Mouse (Mus musculus) midbrain, embryonic 12.5 days (tissue): ENCODE results near the gene Esr1. TPM values are rescaled to one million over a fixed set of nuclear protein-coding genes. Genes with fewer than 3 reads are reported as not detected.
"Not testable (repeated sequence)": the region's sequence is repeated elsewhere in the genome, so short reads cannot be mapped to it uniquely, and the experiment has no call there.

Source experiments
- ATAC-seq: fragments of 200-750 bp; cut with Nextera tagmentation; 2 replicates; pipeline ENCODE4 v1.8.0; 2017; ENCODE audit warnings: low read depth, moderate TSS enrichment, moderate library complexity; ENCODE audit not compliant: low FRiP score
- H3K27ac ChIP-seq: fragments of 300-500 bp; sonication (generic); replicated peaks from 2 replicates; pipeline ENCODE4 v1.5.1; 2016; ENCODE audit warnings: mild to moderate bottlenecking
- H3K27me3 ChIP-seq: fragments of 300-500 bp; sonication (generic); 2 replicates; pipeline ENCODE4 v1.6.1; 2016; ENCODE audit warnings: mild to moderate bottlenecking
- H3K36me3 ChIP-seq: fragments of 300-500 bp; sonication (generic); 2 replicates; pipeline ENCODE4 v1.6.1; 2016
- H3K4me1 ChIP-seq: fragments of 300-500 bp; sonication (generic); 2 replicates; pipeline ENCODE4 v1.6.1; 2016
- H3K4me2 ChIP-seq: fragments of 300-500 bp; sonication (generic); replicated peaks from 2 replicates; pipeline ENCODE4 v1.6.1; 2016; ENCODE audit warnings: mild to moderate bottlenecking, moderate library complexity
- H3K4me3 ChIP-seq: fragments of 300-500 bp; sonication (generic); 2 replicates; pipeline ENCODE4 v1.5.1; 2016; ENCODE audit warnings: mild to moderate bottlenecking
- H3K9ac ChIP-seq: fragments of 300-500 bp; sonication (generic); replicated peaks from 2 replicates; pipeline ENCODE4 v1.6.1; 2016; ENCODE audit warnings: mild to moderate bottlenecking, moderate library complexity
- H3K9me3 ChIP-seq: fragments of 300-500 bp; sonication (generic); 2 replicates; pipeline ENCODE4 v1.6.1; 2016; ENCODE audit warnings: mild to moderate bottlenecking
- WGBS: fragments of 180-500 bp; shearing (Covaris S2); methylation state at CpG from one replicate; pipeline ENCODE4 v1.1.7; 2016; 5-methylcytosine and 5-hydroxymethylcytosine counted together
- polyA plus RNA-seq: library from polyadenylated mRNA; unstranded; fragments of >200 nt; fragmentation: Nextera tagmentation; extraction: Ambion mirVana; gene quantifications from 2 replicates; pipeline ENCODE4 v1.2.1, GENCODE M21; 2016

The Esr1 gene
- polyA plus RNA-seq, 1 experiment from 2014 or later = 0.13 TPM

- no peak overlapping the region for H3K9ac ChIP-seq
- H3K4me1 ChIP-seq = no peaks in the 10 kb centered on the region
- no peaks in the 10 kb centered on the region for H3K27me3 ChIP-seq
- H3K27ac ChIP-seq = no peak overlapping the region
- 36% methylated on average over 3 of the region's 3 CpGs for WGBS
- ATAC-seq = no peak
- no peaks in the 10 kb centered on the region for H3K9me3 ChIP-seq
- no peaks in the 10 kb centered on the region for H3K36me3 ChIP-seq
- no peak overlapping the region for H3K4me2 ChIP-seq
- no peak overlapping the region for H3K4me3 ChIP-seq
These were observed 113.5 kb downstream of the Esr1 start for GRCm38 (mm10) chr10:4724851-4725250.

- H3K27me3 ChIP-seq = no peaks in the 10 kb centered on the region
- H3K4me3 ChIP-seq = no peak overlapping the region
- no peaks in the 10 kb centered on the region for H3K4me1 ChIP-seq
- H3K9me3 ChIP-seq = no peaks in the 10 kb centered on the region
- no peak overlapping the region for H3K4me2 ChIP-seq
- 45% methylated on average over 6 of the region's 6 CpGs for WGBS
- H3K9ac ChIP-seq = no peak overlapping the region
- no peak overlapping the region for H3K27ac ChIP-seq
- no peaks in the 10 kb centered on the region for H3K36me3 ChIP-seq
- no peak for ATAC-seq
These were observed 114.7 kb downstream of the Esr1 start for GRCm38 (mm10) chr10:4726141-4726540.

GRCm38 (mm10) chr10:4732328-4732727, 120.9 kb downstream of the Esr1 start:
- 64% methylated on average over 2 of the region's 2 CpGs for WGBS
- Histone ChIP-seq H3K9me3 (no peaks in the 10 kb centered on the region), H3K36me3 (no peaks in the 10 kb centered on the region), H3K4me1 (no peaks in the 10 kb centered on the region), H3K9ac (no peak overlapping the region), H3K4me3 (no peak overlapping the region), H3K27ac (no peak overlapping the region), H3K27me3 (no peaks in the 10 kb centered on the region), H3K4me2 (no peak overlapping the region)
- no peak for ATAC-seq

- Histone ChIP-seq H3K36me3 (no peaks in the 10 kb centered on the region), H3K9me3 (no peaks in the 10 kb centered on the region), H3K4me2 (no peak overlapping the region), H3K4me1 (no peaks in the 10 kb centered on the region), H3K4me3 (no peak overlapping the region), H3K27ac (no peak overlapping the region), H3K9ac (no peak overlapping the region), H3K27me3 (no peaks in the 10 kb centered on the region)
- ATAC-seq = no peak
- WGBS = 78% methylated on average over 6 of the region's 6 CpGs
These were observed 122.6 kb downstream of the Esr1 start for GRCm38 (mm10) chr10:4733987-4734386.

GRCm38 (mm10) chr10:4734942-4735341, 123.5 kb downstream of the Esr1 start:
- no peak for ATAC-seq
- 92% methylated on average over 2 of the region's 2 CpGs for WGBS

DNA sequence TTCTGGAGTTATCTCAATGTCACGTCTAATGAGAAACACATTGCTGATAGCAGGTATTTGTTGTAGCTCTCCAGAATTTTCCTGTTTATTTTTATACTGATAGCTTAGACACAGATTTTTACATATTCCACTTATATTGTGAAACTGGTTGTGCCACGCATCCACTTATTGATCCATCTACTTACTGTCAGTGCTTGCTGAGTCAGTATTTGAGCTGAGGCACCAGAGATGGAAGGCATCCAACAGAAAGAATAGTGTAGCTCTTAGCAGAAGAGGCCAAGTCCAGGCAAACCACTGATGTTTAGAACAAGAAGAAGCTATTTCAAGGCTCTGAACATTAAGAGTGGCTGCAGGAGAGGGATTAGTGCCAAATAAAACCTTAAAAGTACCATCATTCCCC, 126.9 kb downstream of the Esr1 start:
- H3K9me3 ChIP-seq = no peaks in the 10 kb centered on the region
- H3K27ac ChIP-seq = no peak overlapping the region
- H3K36me3 ChIP-seq = no peaks in the 10 kb centered on the region
- no peak overlapping the region for H3K4me3 ChIP-seq
- no peak overlapping the region for H3K4me2 ChIP-seq
- no peaks in the 10 kb centered on the region for H3K4me1 ChIP-seq
- no peak overlapping the region for H3K9ac ChIP-seq
- no peaks in the 10 kb centered on the region for H3K27me3 ChIP-seq
- ATAC-seq = no peak
- WGBS = 95% methylated on average over 2 of the region's 2 CpGs

More at GRCm38 (mm10) chr10:4734942-4735341, 123.5 kb downstream of the Esr1 start:
- Histone ChIP-seq H3K9me3 (no peaks in the 10 kb centered on the region), H3K27ac (no peak overlapping the region), H3K4me3 (no peak overlapping the region), H3K4me1 (no peaks in the 10 kb centered on the region), H3K9ac (no peak overlapping the region), H3K4me2 (no peak overlapping the region), H3K36me3 (no peaks in the 10 kb centered on the region), H3K27me3 (no peaks in the 10 kb centered on the region)

DNA sequence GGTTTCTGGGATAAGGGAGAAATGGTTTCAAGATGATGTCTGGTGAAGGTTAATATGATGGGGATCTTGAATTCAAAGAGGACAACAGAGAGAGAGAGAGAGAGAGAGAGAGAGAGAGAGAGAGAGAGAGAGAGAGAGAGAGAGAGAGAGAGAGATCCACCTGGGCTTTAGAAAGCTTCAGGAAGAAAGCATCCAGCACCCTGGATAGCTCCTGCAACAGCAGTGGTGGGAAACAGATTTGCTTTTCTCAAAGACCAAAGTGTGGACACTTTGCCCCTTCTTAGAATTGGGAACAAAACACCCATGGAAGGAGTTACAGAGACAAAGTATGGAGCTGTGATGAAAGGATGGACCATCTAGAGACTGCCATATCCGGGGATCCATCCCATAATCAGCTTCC, 139.7 kb downstream of the Esr1 start:
- 38% methylated on average over 1 of the region's 1 CpGs for whole genome bisulfite sequencing
- H3K4me1 ChIP-seq, H3K4me2 ChIP-seq, H3K36me3 ChIP-seq, H3K4me3 ChIP-seq, H3K9ac ChIP-seq, H3K27me3 ChIP-seq, ATAC-seq, H3K27ac ChIP-seq, H3K9me3 ChIP-seq: not testable (repeated sequence)

DNA sequence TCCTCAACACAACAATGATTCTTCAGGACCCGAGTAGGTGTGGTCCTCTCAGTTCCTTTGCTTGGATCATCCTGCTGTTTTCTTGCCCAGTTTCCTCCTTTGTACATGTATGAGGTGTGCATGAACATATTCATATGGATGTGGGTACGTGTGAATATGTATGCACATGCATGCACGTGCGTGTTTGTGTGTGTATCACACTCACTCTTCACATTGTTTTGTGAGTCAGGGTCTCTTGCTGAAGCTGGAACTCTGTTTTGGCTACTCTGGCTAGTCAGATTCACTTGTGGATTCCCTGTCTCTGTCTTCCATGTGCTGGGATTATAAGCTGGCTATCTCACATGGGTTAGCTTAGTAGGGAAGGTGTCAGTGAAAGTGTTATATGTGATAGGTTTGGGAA, 141.6 kb downstream of the Esr1 start:
- WGBS = 90% methylated on average over 4 of the region's 4 CpGs
- no peak overlapping the region for H3K9ac ChIP-seq
- H3K4me1 ChIP-seq = no peaks in the 10 kb centered on the region
- H3K27ac ChIP-seq = no peak overlapping the region
- no peak for ATAC-seq
- no peaks in the 10 kb centered on the region for H3K36me3 ChIP-seq
- H3K27me3 ChIP-seq = no peaks in the 10 kb centered on the region
- no peak overlapping the region for H3K4me3 ChIP-seq
- H3K4me2 ChIP-seq = no peak overlapping the region
- no peaks in the 10 kb centered on the region for H3K9me3 ChIP-seq

DNA sequence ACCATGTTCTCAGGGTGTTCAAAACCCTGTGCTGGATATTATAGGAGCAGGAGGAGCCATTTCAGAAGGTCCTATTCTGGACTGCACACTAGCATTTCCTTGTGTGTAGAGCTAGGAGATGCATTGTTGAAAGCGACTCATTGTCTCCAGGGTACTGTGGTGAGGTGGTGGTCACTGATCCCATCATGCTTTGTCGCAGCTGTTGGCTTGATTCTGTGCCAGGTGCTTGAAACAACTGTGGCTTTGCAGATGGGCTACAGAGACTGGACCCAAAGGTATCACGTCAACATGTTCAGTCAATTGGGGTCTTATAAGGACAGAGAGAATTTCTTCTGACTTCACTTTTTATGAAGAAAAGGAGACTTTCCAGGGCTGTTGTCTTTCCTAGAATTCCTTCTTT, 164.1 kb downstream of the Esr1 start:
- no peaks in the 10 kb centered on the region for H3K27me3 ChIP-seq
- H3K9ac ChIP-seq = no peak overlapping the region
- 87% methylated on average over 3 of the region's 3 CpGs for WGBS
- no peaks in the 10 kb centered on the region for H3K36me3 ChIP-seq
- ATAC-seq = no peak
- no peak overlapping the region for H3K27ac ChIP-seq
- H3K4me2 ChIP-seq = no peak overlapping the region
- H3K4me3 ChIP-seq = no peak overlapping the region
- H3K9me3 ChIP-seq = no peaks in the 10 kb centered on the region
- H3K4me1 ChIP-seq = no peaks in the 10 kb centered on the region

DNA sequence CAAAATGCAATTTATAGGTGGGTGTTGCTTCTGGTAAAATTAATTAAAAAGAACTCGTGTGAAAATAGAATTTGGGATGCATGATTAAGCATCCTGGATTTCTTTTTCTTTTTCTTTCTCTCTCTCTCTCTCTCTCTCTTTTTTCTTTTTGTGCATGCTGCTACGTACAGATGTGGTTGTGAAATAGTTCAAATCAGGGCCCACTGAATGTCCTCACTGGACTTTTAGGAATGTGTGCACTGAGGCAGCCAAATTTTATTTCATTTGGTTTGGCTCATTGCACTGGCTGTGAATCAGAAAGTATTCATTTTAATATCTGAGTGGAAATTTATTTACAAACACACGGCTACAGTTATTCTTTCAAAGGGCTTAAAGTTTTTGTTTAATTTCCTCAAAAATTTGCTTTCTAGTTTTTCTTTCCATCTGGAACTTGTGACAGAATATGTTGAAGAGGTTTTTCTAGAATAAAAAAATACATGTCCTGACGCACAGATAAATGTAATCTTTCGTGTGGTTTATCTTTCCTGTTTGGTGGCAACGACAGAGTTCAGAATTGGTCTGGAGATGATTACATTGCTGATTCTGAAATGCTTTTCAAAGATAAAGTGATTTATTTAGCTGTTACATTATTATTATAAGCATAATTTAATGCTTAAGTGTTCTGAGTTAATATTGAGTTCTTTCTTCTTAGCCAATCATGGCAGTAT, 164.8 kb downstream of the Esr1 start:
- ATAC-seq = no peak
- H3K4me2 ChIP-seq = no peak overlapping the region
- H3K4me1 ChIP-seq = no peaks in the 10 kb centered on the region
- no peak overlapping the region for H3K9ac ChIP-seq
- H3K9me3 ChIP-seq = no peaks in the 10 kb centered on the region
- WGBS = 84% methylated on average over 6 of the region's 6 CpGs
- no peak overlapping the region for H3K27ac ChIP-seq
- H3K27me3 ChIP-seq = no peaks in the 10 kb centered on the region
- H3K36me3 ChIP-seq = no peaks in the 10 kb centered on the region
- no peak overlapping the region for H3K4me3 ChIP-seq

GRCm38 (mm10) chr10:4776714-4777090, 165.3 kb downstream of the Esr1 start:
- 86% methylated on average over 4 of the region's 4 CpGs for WGBS
- H3K9me3 ChIP-seq = no peaks in the 10 kb centered on the region

DNA sequence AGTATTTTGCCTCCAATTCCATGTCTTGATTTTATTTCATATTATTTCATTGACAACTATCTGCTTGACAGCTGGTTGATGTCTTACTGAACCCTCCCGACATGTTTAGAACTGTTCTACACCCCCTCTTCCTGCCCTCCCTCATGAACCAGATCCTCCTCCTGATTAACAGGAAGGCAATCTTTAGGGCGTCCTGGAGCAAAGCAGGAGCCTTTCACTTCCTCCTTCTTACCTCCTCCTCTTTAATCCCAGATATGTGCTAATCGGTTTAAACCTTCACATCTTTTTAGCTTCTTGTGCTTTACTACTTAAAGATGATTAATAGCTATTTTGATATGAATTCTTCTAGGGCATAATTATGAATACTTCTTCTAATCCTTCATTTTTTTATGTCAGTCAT, 166.6 kb downstream of the Esr1 start:
- no peak for ATAC-seq
- H3K9me3 ChIP-seq = no peaks in the 10 kb centered on the region

More at GRCm38 (mm10) chr10:4776714-4777090, 165.3 kb downstream of the Esr1 start:
- no peak overlapping the region for H3K9ac ChIP-seq
- ATAC-seq = no peak
- H3K36me3 ChIP-seq = no peaks in the 10 kb centered on the region
- no peaks in the 10 kb centered on the region for H3K4me1 ChIP-seq
- no peak overlapping the region for H3K4me2 ChIP-seq
- H3K4me3 ChIP-seq = no peak overlapping the region
- H3K27ac ChIP-seq = no peak overlapping the region
- no peaks in the 10 kb centered on the region for H3K27me3 ChIP-seq

GRCm38 (mm10) chr10:4780926-4781325, 169.5 kb downstream of the Esr1 start:
- no peaks in the 10 kb centered on the region for H3K4me1 ChIP-seq
- H3K27ac ChIP-seq = no peak overlapping the region
- H3K27me3 ChIP-seq = no peaks in the 10 kb centered on the region
- no peak overlapping the region for H3K4me3 ChIP-seq
- H3K9ac ChIP-seq = no peak overlapping the region
- ATAC-seq = no peak
- H3K36me3 ChIP-seq = no peaks in the 10 kb centered on the region
- 81% methylated on average over 6 of the region's 6 CpGs for WGBS
- H3K9me3 ChIP-seq = no peaks in the 10 kb centered on the region
- no peak overlapping the region for H3K4me2 ChIP-seq

More for the DNA sequence above, 166.6 kb downstream of the Esr1 start:
- Histone ChIP-seq H3K4me1 (no peaks in the 10 kb centered on the region), H3K27me3 (no peaks in the 10 kb centered on the region), H3K4me3 (no peak overlapping the region), H3K27ac (no peak overlapping the region), H3K4me2 (no peak overlapping the region), H3K9ac (no peak overlapping the region), H3K36me3 (no peaks in the 10 kb centered on the region)
- 66% methylated on average over 3 of the region's 3 CpGs for WGBS
